Mouse (Mus musculus) bone marrow, adult 2 months (tissue): ENCODE data around the gene Fadd. TPM values are rescaled to one million over a fixed set of nuclear protein-coding genes. Genes with fewer than 3 reads are reported as not detected.

ENCODE experiments used
- H3K27ac ChIP-seq: fragments of 200-500 bp; 2 replicates; pipeline ENCODE4 v1.5.1; 2012; ENCODE audit warnings: low read depth, mild to moderate bottlenecking, control low read depth, inconsistent platforms, low read length; ENCODE audit not compliant: control insufficient read depth, poor library complexity, insufficient read depth
- H3K4me1 ChIP-seq: fragments of 200-500 bp; 2 replicates; pipeline ENCODE4 v1.6.1; 2011; ENCODE audit warnings: low read length; ENCODE audit not compliant: control insufficient read depth, insufficient read depth
- H3K4me3 ChIP-seq: fragments of 200-500 bp; replicated peaks from 2 replicates; pipeline ENCODE3; 2011; ENCODE audit warnings: mild to moderate bottlenecking, low read depth, low read length, control low read depth; ENCODE audit not compliant: control insufficient read depth
- CTCF ChIP-seq: fragments of 200-500 bp; IDR thresholded peaks from 2 replicates; pipeline ENCODE4 v1.5.1; 2011; ENCODE audit warnings: low read length, control low read depth; ENCODE audit not compliant: control insufficient read depth, insufficient read depth
- POLR2A ChIP-seq: fragments of 200-500 bp; IDR thresholded peaks from 2 replicates; pipeline ENCODE4 v1.6.1; 2011; ENCODE audit warnings: low read depth, mild to moderate bottlenecking, control low read depth, low read length, borderline replicate concordance; ENCODE audit not compliant: control insufficient read depth
- WGBS: fragments of 180-500 bp; shearing (Covaris S2); methylation state at CpG from one replicate; pipeline ENCODE4 v1.1.7; 2018; 5-methylcytosine and 5-hydroxymethylcytosine counted together
- polyA plus RNA-seq: library from polyadenylated mRNA; stranded (reverse); fragments of >200 nt; gene quantifications from 2 replicates; pipeline ENCODE4 v1.2.4, GENCODE M21; 2011; ENCODE audit warnings: low replicate concordance; ENCODE audit not compliant: missing spikeins, insufficient read depth, insufficient read length

Fadd gene
- polyA plus RNA-seq, 1 experiment, result 5.4 TPM

DNA sequence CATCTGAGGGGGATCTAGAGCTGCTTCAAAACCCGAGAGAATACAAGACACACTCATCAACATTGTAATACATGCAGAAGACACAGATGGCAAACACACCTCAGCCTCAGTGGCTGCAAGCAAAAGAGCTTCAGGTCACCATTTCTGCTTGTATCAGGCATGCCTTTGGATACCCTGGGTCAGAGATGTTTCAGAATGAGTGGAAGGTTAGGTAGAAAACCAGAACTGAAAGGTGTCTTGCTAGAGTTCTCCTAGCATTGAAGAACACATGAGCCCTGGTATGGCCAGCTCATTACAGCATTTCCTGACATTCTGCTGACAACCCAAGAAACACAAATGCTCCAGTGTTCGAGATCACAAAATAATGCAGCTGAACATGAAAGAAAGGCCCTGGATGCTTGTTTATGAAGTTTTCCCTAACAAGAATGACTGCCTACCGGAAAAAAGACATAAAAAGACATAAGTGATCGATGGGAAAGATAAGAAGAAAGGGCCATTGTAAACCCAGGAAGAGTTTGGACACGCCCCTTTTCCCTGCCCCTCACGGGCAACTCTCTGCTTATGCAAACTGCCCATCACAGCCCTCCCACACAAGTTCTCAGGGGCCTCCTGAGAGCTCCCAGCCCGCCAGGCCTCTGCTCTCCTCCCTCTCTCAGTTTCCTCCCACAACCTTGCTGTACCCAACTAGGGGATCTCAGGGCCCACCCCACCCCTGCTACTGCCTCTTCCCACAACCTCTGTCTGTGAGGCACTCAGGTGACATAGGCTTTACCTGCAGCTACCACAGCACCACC is 50.5 kb downstream of the Fadd start:
- WGBS, result 62% methylated on average over 7 of the region's 7 CpGs
- Histone ChIP-seq H3K4me1 (no peaks in the 10 kb centered on the region), H3K27ac (no peak overlapping the region), H3K4me3 (no peak overlapping the region)
- no peak for TF ChIP-seq CTCF
- no peak for TF ChIP-seq POLR2A

DNA sequence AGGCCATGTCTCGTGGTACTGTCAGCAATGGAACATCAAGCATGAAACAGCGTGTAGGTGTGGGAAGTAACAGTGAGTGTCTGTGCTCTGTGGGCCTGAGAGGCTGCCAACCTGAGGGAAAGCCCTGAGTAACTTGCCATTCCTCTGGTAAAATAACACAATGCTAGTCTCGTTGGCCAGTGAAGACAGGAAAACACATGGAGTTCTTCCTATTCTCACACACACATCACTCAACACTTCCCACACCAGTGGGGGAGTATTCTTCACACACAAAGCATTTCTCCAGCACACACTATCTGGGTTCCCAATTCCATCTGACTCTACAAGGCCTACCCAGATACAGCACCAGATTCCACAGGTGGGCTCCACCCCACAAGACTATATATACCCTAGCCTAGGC is 52.4 kb downstream of the Fadd start:
- TF ChIP-seq POLR2A (no peak), CTCF (no peak)
- no peak overlapping the region for H3K4me3 ChIP-seq
- 72% methylated on average over 3 of the region's 3 CpGs for WGBS
- no peaks in the 10 kb centered on the region for H3K4me1 ChIP-seq
- H3K27ac ChIP-seq, result no peak overlapping the region

DNA sequence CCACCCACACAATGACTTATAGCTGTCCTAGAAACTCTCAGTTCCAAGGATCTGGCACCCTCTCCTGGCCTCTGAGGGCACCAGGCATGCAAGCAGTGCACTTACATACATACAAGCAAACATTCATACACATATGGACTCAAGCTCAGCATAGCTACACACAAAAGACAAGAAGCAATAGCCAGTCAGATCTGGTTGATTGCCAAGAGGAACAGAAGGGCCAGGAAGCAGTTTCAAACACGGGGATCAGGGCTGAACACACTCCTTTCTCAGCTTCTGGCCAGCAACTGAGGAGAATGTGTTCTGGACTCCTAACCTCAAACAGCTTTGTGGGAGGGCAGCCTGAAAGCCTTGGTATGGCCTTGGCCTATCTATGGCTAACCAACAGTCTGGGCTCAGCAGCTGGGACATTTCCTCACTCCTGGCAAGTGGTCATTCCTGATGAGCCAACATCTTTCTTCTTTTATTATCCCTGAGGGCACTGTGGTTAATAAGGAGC is 54.5 kb downstream of the Fadd start:
- WGBS, result 2% methylated on average over 1 of the region's 1 CpGs
- Histone ChIP-seq H3K4me1 (peaks cover 1% of the 10 kb centered on the region; the same call in 1 of the 2 replicates), H3K4me3 (no peak overlapping the region), H3K27ac (no peak overlapping the region)
- TF ChIP-seq POLR2A (no peak), CTCF (no peak)

Other genes with a start within 250 kb of the Fadd start
- gene Cttn, start 111.5 kb downstream of the Fadd start, polyA plus RNA-seq, result 25.3 and 37.5 TPM in 2 replicates
- gene Ppfia1, start 28.7 kb downstream of the Fadd start, polyA plus RNA-seq, result 20.6 and 32.8 TPM in 2 replicates
- 1.4 and 1.5 TPM in 2 replicates for gene Ano1, start 169.5 kb upstream of the Fadd start, polyA plus RNA-seq